Mouse (Mus musculus): Measurements from ENCODE around the gene Gm28308. TPM values are rescaled to one million over a fixed set of nuclear protein-coding genes. Genes with fewer than 3 reads are reported as not detected.

The Gm28308 gene
- polyA plus RNA-seq, 1 experiment from 2014 or later, result not detected

DNA sequence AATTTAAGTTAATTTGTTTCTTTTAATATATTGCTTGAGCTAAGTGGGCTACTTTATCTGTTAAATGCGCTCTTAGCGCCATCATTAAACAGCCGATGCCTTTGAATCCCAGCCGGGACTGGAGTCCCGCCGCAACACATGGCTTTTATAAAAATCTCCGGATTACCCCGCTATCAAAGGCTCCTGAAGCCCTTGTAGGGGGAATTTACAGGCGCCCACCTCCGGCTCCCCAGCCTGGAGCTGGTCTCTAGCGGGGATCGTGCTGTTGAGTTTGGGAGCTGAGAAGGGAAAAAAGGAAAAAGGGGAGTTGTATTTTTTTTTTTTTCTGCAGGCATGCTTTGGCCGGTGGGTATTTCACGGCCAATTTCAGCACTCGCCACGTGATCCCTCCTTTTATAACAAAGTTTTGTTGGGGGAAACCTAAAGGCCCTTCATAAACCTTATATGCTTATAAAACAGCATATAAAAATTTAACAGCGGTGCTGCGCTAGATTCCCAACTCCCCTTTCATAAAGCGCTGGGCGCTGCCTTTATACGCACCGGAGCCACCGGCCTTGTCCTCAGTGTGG lies 31.4 kb upstream of the Gm28308 start:
- no peak overlapping the region for H3K4me3 ChIP-seq
- peaks cover 98% of the 10 kb centered on the region for H3K27me3 ChIP-seq (replicated peaks)
- H3K9ac ChIP-seq, result no peak overlapping the region
- H3K4me2 ChIP-seq, result no peak overlapping the region
- WGBS (ENCODE audit: insufficient replicate concordance), result 2% methylated on average over 23 of the region's 23 CpGs
- no peaks in the 10 kb centered on the region for H3K9me3 ChIP-seq (replicated peaks)
- peaks cover 7% of the 10 kb centered on the region; the same call in 1 of the 2 replicates for H3K4me1 ChIP-seq
- ATAC-seq, result no peak
- H3K36me3 ChIP-seq, result no peaks in the 10 kb centered on the region
- no peak overlapping the region for H3K27ac ChIP-seq

- ATAC-seq, result no peak
- H3K4me1 ChIP-seq, result peaks cover 7% of the 10 kb centered on the region; the same call in 1 of the 2 replicates
- H3K9ac ChIP-seq, result no peak overlapping the region
- H3K9me3 ChIP-seq (replicated peaks), result no peaks in the 10 kb centered on the region
- H3K4me2 ChIP-seq, result no peak overlapping the region
- peaks cover 98% of the 10 kb centered on the region for H3K27me3 ChIP-seq (replicated peaks)
- 1% methylated on average over 12 of the region's 12 CpGs for WGBS (ENCODE audit: insufficient replicate concordance)
- no peak overlapping the region for H3K27ac ChIP-seq
- H3K4me3 ChIP-seq, result no peak overlapping the region
- H3K36me3 ChIP-seq, result no peaks in the 10 kb centered on the region
Measured at GRCm38 (mm10) chr6:52243681-52244121, 30.6 kb upstream of the Gm28308 start.

DNA sequence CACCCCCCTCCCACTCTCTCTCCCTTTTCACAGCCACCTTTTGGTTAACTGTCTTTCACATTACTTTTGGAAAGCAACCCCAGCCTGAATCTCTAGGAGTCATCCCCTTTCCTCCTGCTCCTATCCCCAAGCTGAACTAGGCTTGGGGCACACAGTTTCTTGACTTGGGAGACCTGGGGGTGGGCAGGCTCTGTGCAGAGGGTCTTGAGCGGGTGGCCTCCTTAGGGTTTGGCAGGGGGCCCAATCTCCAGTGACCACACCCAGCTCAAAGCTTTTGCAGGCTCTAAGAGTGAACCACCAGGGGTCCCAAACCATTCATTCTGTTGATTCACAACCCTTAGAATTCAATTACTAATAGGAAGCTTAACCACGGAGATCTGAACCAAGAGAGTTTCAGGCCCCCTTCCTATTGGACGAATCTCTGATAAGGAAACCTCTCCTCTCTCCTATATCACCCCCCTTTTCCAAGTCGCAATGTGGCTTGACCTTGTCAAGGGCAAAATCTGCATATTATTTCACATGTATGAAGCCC lies 29.7 kb upstream of the Gm28308 start:
- Histone ChIP-seq H3K27me3 (replicated peaks) (peaks cover 98% of the 10 kb centered on the region), H3K36me3 (no peaks in the 10 kb centered on the region), H3K4me2 (no peak overlapping the region), H3K4me3 (no peak overlapping the region), H3K9me3 (replicated peaks) (no peaks in the 10 kb centered on the region), H3K27ac (no peak overlapping the region), H3K9ac (no peak overlapping the region), H3K4me1 (peaks cover 7% of the 10 kb centered on the region; the same call in 1 of the 2 replicates)
- no peak for ATAC-seq
- 8% methylated on average over 4 of the region's 4 CpGs for WGBS (ENCODE audit: insufficient replicate concordance)

DNA sequence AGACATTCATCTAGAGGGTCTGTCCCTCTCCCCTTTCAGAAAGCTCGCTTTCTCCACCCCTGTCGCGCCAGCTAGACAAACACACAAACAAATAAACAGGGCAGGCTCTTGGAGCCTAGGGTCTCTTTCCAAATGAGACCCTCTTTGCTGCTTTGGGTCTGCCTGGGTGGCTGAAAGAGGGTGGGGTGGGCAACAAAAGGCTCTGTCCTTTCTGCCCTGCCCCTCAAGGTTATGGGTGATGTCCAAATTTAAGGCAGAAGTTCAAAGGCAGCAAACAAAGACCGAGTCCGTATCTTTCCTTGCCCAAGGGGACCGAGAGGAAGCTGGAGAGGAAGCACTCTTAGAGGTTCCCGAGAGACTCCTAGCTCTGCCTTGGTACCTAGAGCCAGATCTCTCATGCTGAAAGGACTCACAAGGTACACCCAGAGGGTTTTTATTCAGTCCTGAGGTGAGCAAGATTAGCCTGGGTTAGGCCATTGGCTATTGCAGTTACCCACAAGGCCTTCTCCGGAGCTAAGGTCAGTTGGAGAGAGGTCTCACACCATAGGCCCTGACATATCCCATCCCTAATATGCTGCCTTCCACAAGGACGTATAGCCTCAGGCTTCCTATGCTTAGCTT lies 28.0 kb upstream of the Gm28308 start:
- peaks cover 99% of the 10 kb centered on the region for H3K27me3 ChIP-seq (replicated peaks)
- H3K27ac ChIP-seq, result no peak overlapping the region
- H3K36me3 ChIP-seq, result no peaks in the 10 kb centered on the region
- ATAC-seq, result no peak
- H3K9me3 ChIP-seq (replicated peaks), result no peaks in the 10 kb centered on the region
- no peak overlapping the region for H3K4me3 ChIP-seq
- no peak overlapping the region for H3K9ac ChIP-seq
- no peak overlapping the region for H3K4me2 ChIP-seq
- H3K4me1 ChIP-seq, result peaks cover 7% of the 10 kb centered on the region; the same call in 1 of the 2 replicates
- WGBS (ENCODE audit: insufficient replicate concordance), result 4% methylated on average over 9 of the region's 9 CpGs

GRCm38 (mm10) chr6:52240389-52241000 lies 27.4 kb upstream of the Gm28308 start, which contains the start of gene Hoxa10:
Gene Hoxa10 (minus strand): TSS chr6:52240854.
- Histone ChIP-seq H3K4me1 (peaks cover 7% of the 10 kb centered on the region; the same call in 1 of the 2 replicates), H3K27ac (no peak within 1 kb of the TSS), H3K9me3 (replicated peaks) (no peaks in the 10 kb centered on the region), H3K9ac (no peak within 1 kb of the TSS), H3K36me3 (no peaks in the 10 kb centered on the region), H3K4me2 (peak within 1 kb of the TSS; percentile 16; the same call in 1 of the 2 replicates), H3K4me3 (no peak within 1 kb of the TSS), H3K27me3 (replicated peaks) (peaks cover 99% of the 10 kb centered on the region)
- 2% methylated on average over 35 of the region's 35 CpGs for WGBS (ENCODE audit: insufficient replicate concordance)
- ATAC-seq, result no peak

GRCm38 (mm10) chr6:52239625-52240388 lies 26.7 kb upstream of the Gm28308 start:
- 4% methylated on average over 30 of the region's 30 CpGs for WGBS (ENCODE audit: insufficient replicate concordance)
- ATAC-seq, result no peak
- Histone ChIP-seq H3K9me3 (replicated peaks) (no peaks in the 10 kb centered on the region), H3K27ac (no peak overlapping the region), H3K4me3 (no peak overlapping the region), H3K4me2 (peak overlapping the region; percentile 16; the same call in 1 of the 2 replicates), H3K9ac (no peak overlapping the region), H3K27me3 (replicated peaks) (peaks cover 99% of the 10 kb centered on the region), H3K4me1 (0 out of 2 replicates have a peak, but pooled peaks cover under 1% of the 10 kb centered on the region), H3K36me3 (no peaks in the 10 kb centered on the region)

- whole genome bisulfite sequencing (ENCODE audit: insufficient replicate concordance), result 6% methylated on average over 7 of the region's 7 CpGs
- Histone ChIP-seq H3K27me3 (replicated peaks) (peaks cover 99% of the 10 kb centered on the region), H3K9me3 (replicated peaks) (no peaks in the 10 kb centered on the region), H3K9ac (no peak overlapping the region), H3K4me2 (no peak overlapping the region), H3K4me3 (no peak overlapping the region), H3K36me3 (no peaks in the 10 kb centered on the region), H3K4me1 (no peaks in the 10 kb centered on the region), H3K27ac (no peak overlapping the region)
- no peak for ATAC-seq
Measured at GRCm38 (mm10) chr6:52238976-52239375, 25.8 kb upstream of the Gm28308 start.

DNA sequence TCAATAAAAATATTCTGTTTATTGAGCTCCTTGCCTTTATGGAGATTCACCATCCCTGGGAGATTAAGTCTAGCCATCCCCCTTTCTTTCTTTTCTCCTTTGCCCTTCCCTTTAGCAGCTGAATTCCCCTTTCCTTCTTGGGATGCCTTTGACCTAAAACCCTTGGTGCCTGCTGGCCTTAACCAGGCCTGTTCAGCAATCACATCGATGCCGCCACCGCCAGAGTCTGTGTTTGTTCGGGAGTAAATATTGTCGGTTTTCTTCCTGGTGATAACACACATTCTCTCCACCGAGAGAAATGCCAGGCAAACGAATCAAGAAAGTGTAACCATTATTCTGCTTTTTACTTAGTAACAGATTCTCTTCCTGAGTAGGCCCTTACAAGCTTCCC lies 25.0 kb upstream of the Gm28308 start:
- Histone ChIP-seq H3K4me2 (no peak overlapping the region), H3K4me3 (no peak overlapping the region)

DNA sequence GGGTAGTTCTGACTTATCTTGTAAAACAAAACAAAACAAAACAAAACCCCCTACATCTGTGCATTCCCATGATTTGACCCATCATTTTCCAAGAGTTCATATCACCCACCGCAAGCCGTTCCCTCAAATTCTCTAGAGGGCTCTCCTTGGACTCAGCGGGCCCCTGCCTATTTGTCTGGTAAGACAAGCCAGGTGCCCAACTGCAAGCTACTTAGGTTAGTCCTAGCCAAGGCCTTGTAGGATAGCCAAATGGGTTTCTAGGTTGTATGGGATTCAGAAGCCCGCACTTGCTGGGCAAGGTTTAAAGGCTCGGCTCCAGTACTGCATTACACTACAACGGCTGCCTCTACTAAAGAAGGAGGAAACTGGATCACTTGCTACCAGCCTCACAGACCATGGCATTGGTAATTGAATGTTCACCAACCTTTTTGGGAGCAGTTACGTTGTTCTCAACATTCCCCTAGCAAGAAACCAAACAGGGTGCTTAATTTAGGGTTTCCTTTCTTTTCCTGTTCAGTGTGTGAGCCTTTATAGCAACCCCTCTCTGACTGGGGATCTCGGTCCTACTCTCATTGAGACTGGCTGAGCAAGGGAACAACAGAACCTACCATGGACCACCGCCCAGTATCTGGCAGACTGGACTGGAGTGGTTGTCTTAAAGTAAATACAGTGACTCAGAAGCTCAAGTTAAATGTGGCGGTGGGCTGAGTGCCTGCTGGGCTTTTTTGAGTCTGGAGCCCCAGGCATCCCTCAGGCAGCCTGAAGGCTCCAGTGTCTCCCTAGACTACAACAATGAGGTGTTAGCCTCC lies 24.4 kb upstream of the Gm28308 start:
- ATAC-seq, result no peak
- Histone ChIP-seq H3K36me3 (no peaks in the 10 kb centered on the region), H3K4me1 (no peaks in the 10 kb centered on the region), H3K27ac (no peak overlapping the region), H3K4me3 (no peak overlapping the region), H3K4me2 (no peak overlapping the region), H3K9me3 (replicated peaks) (no peaks in the 10 kb centered on the region), H3K27me3 (replicated peaks) (peaks cover 99% of the 10 kb centered on the region), H3K9ac (no peak overlapping the region)
- WGBS (ENCODE audit: insufficient replicate concordance), result 14% methylated on average over 10 of the region's 10 CpGs

More for the DNA sequence above, 25.0 kb upstream of the Gm28308 start:
- no peak for ATAC-seq
- no peaks in the 10 kb centered on the region for H3K4me1 ChIP-seq
- WGBS (ENCODE audit: insufficient replicate concordance), result 6% methylated on average over 7 of the region's 7 CpGs
- H3K27me3 ChIP-seq (replicated peaks), result peaks cover 99% of the 10 kb centered on the region
- no peaks in the 10 kb centered on the region for H3K36me3 ChIP-seq
- H3K27ac ChIP-seq, result no peak overlapping the region
- no peaks in the 10 kb centered on the region for H3K9me3 ChIP-seq (replicated peaks)
- H3K9ac ChIP-seq, result no peak overlapping the region

DNA sequence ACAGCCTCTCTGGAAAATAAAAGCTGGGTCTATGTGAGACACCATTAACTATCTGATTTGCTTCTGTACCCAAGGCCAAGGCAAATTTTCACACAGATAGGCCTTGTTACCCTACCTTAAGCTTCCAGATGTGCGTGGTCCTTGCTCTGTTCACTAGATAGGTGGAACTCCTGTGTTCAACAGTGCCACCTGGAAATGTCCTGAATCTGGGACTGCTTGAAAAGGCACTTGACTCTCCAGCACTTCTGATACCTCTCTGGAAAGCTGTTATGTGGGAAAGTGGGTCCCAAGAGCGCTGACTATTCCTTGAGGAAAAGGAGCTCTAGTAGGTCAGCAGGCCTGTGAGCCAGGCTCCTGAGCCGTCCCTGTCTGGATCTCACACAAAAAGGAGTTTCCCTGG lies 23.7 kb upstream of the Gm28308 start:
- Histone ChIP-seq H3K9ac (no peak overlapping the region), H3K4me2 (no peak overlapping the region), H3K27ac (no peak overlapping the region), H3K4me3 (no peak overlapping the region), H3K36me3 (no peaks in the 10 kb centered on the region), H3K4me1 (no peaks in the 10 kb centered on the region), H3K27me3 (replicated peaks) (peaks cover 99% of the 10 kb centered on the region), H3K9me3 (replicated peaks) (no peaks in the 10 kb centered on the region)
- no peak for ATAC-seq
- 17% methylated on average over 3 of the region's 3 CpGs for WGBS (ENCODE audit: insufficient replicate concordance)

DNA sequence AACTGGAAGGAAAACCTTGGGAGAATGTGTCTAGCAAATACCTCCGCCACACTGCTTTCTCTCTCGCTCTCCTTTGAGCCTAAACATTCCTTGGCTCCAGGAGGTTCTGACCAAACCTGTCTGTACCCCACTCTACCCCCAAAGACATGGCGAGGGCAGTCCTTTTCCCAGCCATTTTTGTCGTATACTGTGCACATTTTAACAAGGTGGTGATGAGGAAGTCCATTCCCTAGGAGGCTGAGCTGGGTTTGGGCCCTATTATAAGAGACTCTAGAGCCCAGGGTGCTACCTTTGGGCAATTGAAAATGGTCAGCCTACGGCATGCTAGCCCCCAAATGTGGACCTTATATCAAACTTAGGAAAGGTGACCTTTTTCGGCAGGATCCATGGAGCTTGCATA lies 22.7 kb upstream of the Gm28308 start:
- no peak overlapping the region for H3K27ac ChIP-seq
- H3K27me3 ChIP-seq (replicated peaks), result peaks cover 98% of the 10 kb centered on the region
- ATAC-seq, result no peak
- no peaks in the 10 kb centered on the region for H3K36me3 ChIP-seq
- H3K4me2 ChIP-seq, result no peak overlapping the region
- WGBS (ENCODE audit: insufficient replicate concordance), result 20% methylated on average over 6 of the region's 6 CpGs
- no peak overlapping the region for H3K9ac ChIP-seq
- no peak overlapping the region for H3K4me3 ChIP-seq
- no peaks in the 10 kb centered on the region for H3K9me3 ChIP-seq (replicated peaks)
- no peaks in the 10 kb centered on the region for H3K4me1 ChIP-seq

Data from liver, embryonic 12.5 days (tissue).